Mouse (Mus musculus): ENCODE measurements around the gene Pou6f2.

- TF ChIP-seq ZNF384 (IDR thresholded peaks at IDR 0.05; ENCODE audit: low read depth, low read length), result no peak
- no peak for TF ChIP-seq MAFK (IDR thresholded peaks at IDR 0.05; ENCODE audit: insufficient read depth, low read depth, low read length)
- TF ChIP-seq HCFC1 (IDR thresholded peaks at IDR 0.05; ENCODE audit: borderline replicate concordance, insufficient read depth, low read length), result no peak
- no peak for TF ChIP-seq CHD2 (IDR thresholded peaks at IDR 0.05; ENCODE audit: low read depth, low read length)
- TF ChIP-seq ZC3H11A (IDR thresholded peaks at IDR 0.05; ENCODE audit: borderline replicate concordance, low read depth, low read length), result no peak
Measured at GRCm38 (mm10) chr13:18160566-18160965, 236.9 kb downstream of the Pou6f2 start.

Data from ES-E14 (cell line).